Mouse (Mus musculus) liver, adult 2 months (tissue): Measurements from ENCODE around the gene Gm20388. TPM values are rescaled to one million over a fixed set of nuclear protein-coding genes. Genes with fewer than 3 reads are reported as not detected.
A peak's percentile ranks its signal among the peaks of the same experiment; 100 is the strongest.

ENCODE experiments used
- DNase-seq: peaks from one replicate; pipeline ENCODE4 v3.0.0-alpha.2; 2011; ENCODE audit warnings: low read depth, low spot score; ENCODE audit errors: extremely low read depth
- H3K27ac ChIP-seq: fragments of 200-500 bp; replicated peaks from 2 replicates; pipeline ENCODE4 v1.5.1; 2012; ENCODE audit warnings: low read depth, mild to moderate bottlenecking, control low read depth, inconsistent platforms, low read length; ENCODE audit not compliant: insufficient read depth
- H3K27me3 ChIP-seq: fragments of 200-500 bp; 2 replicates; pipeline ENCODE4 v1.6.1; 2012; ENCODE audit warnings: mild to moderate bottlenecking, moderate library complexity, low read length, inconsistent platforms; ENCODE audit not compliant: control insufficient read depth, insufficient read depth
- H3K36me3 ChIP-seq: fragments of 200-500 bp; 2 replicates; pipeline ENCODE4 v1.6.1; 2012; ENCODE audit warnings: low read length, inconsistent platforms; ENCODE audit not compliant: control insufficient read depth, insufficient read depth
- H3K4me1 ChIP-seq: fragments of 200-500 bp; 2 replicates; pipeline ENCODE4 v1.6.1; 2011; ENCODE audit warnings: low read length; ENCODE audit not compliant: control insufficient read depth, insufficient read depth
- H3K4me3 ChIP-seq: fragments of 200-500 bp; 2 replicates; pipeline ENCODE4 v1.5.1; 2011; ENCODE audit warnings: low read depth, mild to moderate bottlenecking, control low read depth, low read length, moderate library complexity; ENCODE audit not compliant: insufficient read depth
- H3K79me2 ChIP-seq: fragments of 200-500 bp; 2 replicates; pipeline ENCODE4 v1.6.1; 2012; ENCODE audit warnings: inconsistent platforms, mild to moderate bottlenecking, low read length, moderate library complexity; ENCODE audit not compliant: control insufficient read depth, insufficient read depth
- H3K9ac ChIP-seq: fragments of 200-500 bp; 2 replicates; pipeline ENCODE4 v1.6.1; 2012; ENCODE audit warnings: low read depth, mild to moderate bottlenecking, control low read depth, inconsistent platforms, low read length
- CTCF ChIP-seq: fragments of 200-500 bp; IDR thresholded peaks from 2 replicates; pipeline ENCODE4 v1.5.1; 2011; ENCODE audit warnings: low read depth, low read length, control low read depth
- POLR2A ChIP-seq: fragments of 200-500 bp; IDR thresholded peaks from 2 replicates; pipeline ENCODE4 v1.6.1; 2011; ENCODE audit warnings: low read length, control low read depth; ENCODE audit not compliant: insufficient read depth; ENCODE audit errors: extremely low read depth
- WGBS: fragments of 180-500 bp; shearing (Covaris S2); methylation state at CpG from one replicate; pipeline ENCODE4 v1.1.7; 2018; 5-methylcytosine and 5-hydroxymethylcytosine counted together
- polyA plus RNA-seq: library from polyadenylated mRNA; depleted of rRNA; stranded (reverse); fragments of >200 nt; gene quantifications from 2 replicates; pipeline ENCODE4 v1.2.3, GENCODE M21; 2012
- total RNA-seq: library from RNA; depleted of rRNA; stranded (reverse); fragments of >200 nt; gene quantifications from 2 replicates; pipeline ENCODE4 v1.2.3, GENCODE M21; 2014

Gene Gm20388
- total and polyA plus RNA-seq, 2 experiments, result 6.4 to 19.9 TPM

DNA sequence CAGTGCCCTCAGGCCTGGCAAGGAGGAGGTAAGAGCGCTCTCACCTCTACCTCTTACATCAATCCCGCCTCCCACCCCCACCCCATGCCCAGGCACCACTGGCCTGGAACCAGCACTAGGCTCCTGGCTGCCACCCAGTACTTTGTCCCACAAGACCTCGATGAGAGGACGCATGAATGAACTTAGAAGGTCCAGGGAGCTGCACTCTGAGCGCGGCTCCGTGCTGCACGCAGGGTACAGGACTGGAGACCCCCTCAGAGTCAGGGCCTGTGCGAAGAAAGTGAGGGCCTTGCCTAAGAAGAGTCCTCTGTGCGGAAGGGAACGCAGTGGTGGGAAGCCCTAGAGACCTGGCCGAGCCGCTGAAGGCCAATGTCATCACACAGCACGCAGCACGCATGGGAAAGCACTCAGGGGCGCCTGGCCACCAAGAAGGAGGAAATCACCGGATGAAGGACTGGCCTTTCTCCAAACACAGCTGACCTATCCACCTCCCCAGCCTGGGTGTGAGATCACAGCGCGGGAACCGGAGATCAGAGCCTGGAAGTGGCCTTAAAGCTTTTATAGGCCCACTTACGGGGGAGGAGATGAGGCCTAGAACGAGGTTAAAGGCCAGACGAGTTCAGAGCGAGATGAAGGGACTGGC is 2636.3 kb downstream of the Gm20388 start:
- Histone ChIP-seq H3K36me3 (no peaks in the 10 kb centered on the region), H3K4me1 (no peaks in the 10 kb centered on the region), H3K27me3 (no peaks in the 10 kb centered on the region), H3K9ac (peak overlapping the region; percentile 23), H3K27ac (peak overlapping the region; percentile 25), H3K4me3 (no peak overlapping the region), H3K79me2 (peaks cover 7% of the 10 kb centered on the region; the same call in 1 of the 2 replicates)
- TF ChIP-seq CTCF, result no peak
- no peak for TF ChIP-seq POLR2A
- DNase-seq, result no peak
- 67% methylated on average over 24 of the region's 24 CpGs for WGBS

GRCm38 (mm10) chr8:122547815-122548214 is 2637.2 kb downstream of the Gm20388 start:
- 65% methylated on average over 5 of the region's 5 CpGs for WGBS
- Histone ChIP-seq H3K27ac (no peak overlapping the region), H3K4me3 (no peak overlapping the region), H3K9ac (no peak overlapping the region), H3K36me3 (no peaks in the 10 kb centered on the region), H3K4me1 (no peaks in the 10 kb centered on the region), H3K27me3 (no peaks in the 10 kb centered on the region), H3K79me2 (peaks cover 3% of the 10 kb centered on the region; the same call in 1 of the 2 replicates)
- TF ChIP-seq POLR2A, result no peak
- TF ChIP-seq CTCF, result no peak
- no peak for DNase-seq

DNA sequence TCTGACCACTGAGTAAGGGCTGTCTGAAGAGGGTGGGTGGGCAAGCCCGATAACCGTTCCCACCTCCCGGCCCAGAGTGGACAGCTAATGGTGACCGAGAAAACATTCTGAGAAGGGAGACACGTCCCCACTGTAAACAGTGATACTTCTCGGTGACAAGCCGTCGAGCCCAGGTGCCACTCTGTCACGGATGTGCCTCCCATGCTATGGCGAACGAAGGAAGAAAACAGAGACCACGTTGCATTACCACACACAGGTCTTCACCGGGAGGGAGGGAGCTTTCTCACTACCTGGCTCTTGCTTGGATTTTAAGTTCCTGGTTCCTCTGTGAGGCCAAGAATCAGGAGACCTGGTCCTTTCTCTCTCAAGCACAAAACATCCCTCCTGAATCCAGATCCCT is 2637.7 kb downstream of the Gm20388 start:
- H3K79me2 ChIP-seq, result peaks cover 3% of the 10 kb centered on the region; the same call in 1 of the 2 replicates
- TF ChIP-seq CTCF (no peak), POLR2A (no peak)
- no peaks in the 10 kb centered on the region for H3K4me1 ChIP-seq
- WGBS, result 84% methylated on average over 13 of the region's 13 CpGs
- no peak overlapping the region for H3K27ac ChIP-seq
- H3K36me3 ChIP-seq, result no peaks in the 10 kb centered on the region
- no peak for DNase-seq
- H3K4me3 ChIP-seq, result no peak overlapping the region
- H3K27me3 ChIP-seq, result no peaks in the 10 kb centered on the region
- no peak overlapping the region for H3K9ac ChIP-seq

DNA sequence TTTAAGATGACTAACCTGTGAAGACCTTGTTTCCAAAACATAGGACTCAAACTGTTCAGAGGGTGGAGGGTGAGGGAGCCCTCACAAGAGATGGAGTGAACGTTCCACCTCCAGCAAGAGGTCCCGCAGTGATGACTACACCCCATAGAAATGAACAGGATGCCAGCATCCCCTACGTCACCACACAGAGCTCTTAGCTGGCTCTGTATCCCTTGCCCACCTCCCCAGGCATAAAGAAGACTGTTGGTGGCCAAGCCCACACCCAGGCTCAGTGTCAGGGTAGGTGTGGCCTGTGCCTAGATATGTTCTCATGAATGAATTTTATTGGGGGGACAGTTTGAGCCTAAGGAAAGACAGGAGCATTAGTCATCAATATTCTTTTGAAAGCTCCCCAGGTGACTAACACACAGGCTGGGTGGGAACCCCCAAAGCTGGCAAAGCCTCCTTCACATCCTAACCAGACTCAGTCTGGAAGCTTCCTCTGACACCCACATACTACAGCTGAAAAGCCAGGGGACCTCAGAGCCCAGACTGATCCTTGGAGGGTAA is 2638.3 kb downstream of the Gm20388 start:
- no peak for DNase-seq
- H3K4me1 ChIP-seq, result no peaks in the 10 kb centered on the region

GRCm38 (mm10) chr8:122550234-122550994 is 2639.8 kb downstream of the Gm20388 start:
- DNase-seq, result peak; percentile 22
- Histone ChIP-seq H3K79me2 (no peaks in the 10 kb centered on the region; the same call in 1 of the 2 replicates), H3K36me3 (no peaks in the 10 kb centered on the region), H3K27ac (no peak overlapping the region), H3K4me3 (peak overlapping the region; percentile 60), H3K9ac (peak overlapping the region; percentile 78), H3K27me3 (no peaks in the 10 kb centered on the region), H3K4me1 (no peaks in the 10 kb centered on the region)
- TF ChIP-seq POLR2A (no peak), CTCF (no peak)
- 9% methylated on average over 51 of the region's 52 CpGs for WGBS

More for the DNA sequence above, 2638.3 kb downstream of the Gm20388 start:
- 85% methylated on average over 3 of the region's 3 CpGs for WGBS
- H3K79me2 ChIP-seq, result no peaks in the 10 kb centered on the region; the same call in 1 of the 2 replicates
- no peak overlapping the region for H3K9ac ChIP-seq
- no peak for TF ChIP-seq CTCF
- TF ChIP-seq POLR2A, result no peak
- no peak overlapping the region for H3K27ac ChIP-seq
- no peaks in the 10 kb centered on the region for H3K36me3 ChIP-seq
- no peak overlapping the region for H3K4me3 ChIP-seq
- no peaks in the 10 kb centered on the region for H3K27me3 ChIP-seq

DNA sequence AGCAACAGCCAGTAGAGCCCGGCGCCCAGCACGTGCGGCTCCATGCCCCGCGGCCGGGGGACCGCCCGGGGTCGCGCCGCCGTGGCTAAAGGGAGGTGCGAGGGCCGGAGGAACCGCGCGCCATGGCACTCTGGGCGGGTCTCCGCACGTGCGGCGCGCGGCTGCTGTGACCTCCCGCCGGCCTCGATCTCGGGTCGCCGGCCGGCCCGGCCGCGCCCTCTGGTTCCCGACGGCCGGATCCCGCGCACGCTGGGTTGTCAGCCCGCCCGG is 2640.3 kb downstream of the Gm20388 start:
- Histone ChIP-seq H3K4me1 (no peaks in the 10 kb centered on the region), H3K9ac (peak overlapping the region; percentile 78), H3K4me3 (peak overlapping the region; percentile 60), H3K79me2 (no peaks in the 10 kb centered on the region; the same call in 1 of the 2 replicates), H3K27me3 (no peaks in the 10 kb centered on the region), H3K27ac (no peak overlapping the region), H3K36me3 (no peaks in the 10 kb centered on the region)
- TF ChIP-seq POLR2A, result no peak
- no peak for TF ChIP-seq CTCF
- no peak for DNase-seq
- 1% methylated on average over 43 of the region's 43 CpGs for WGBS
